Mouse (Mus musculus): Measurements from ENCODE around the gene Polr2e. TPM values are rescaled to one million over a fixed set of nuclear protein-coding genes. Genes with fewer than 3 reads are reported as not detected.
"Not testable (repeated sequence)": the region's sequence is repeated elsewhere in the genome, so short reads cannot be mapped to it uniquely, and the experiment has no call there.

Gene Polr2e
- polyA plus RNA-seq, 1 experiment from 2014 or later: 279 TPM

- 86% methylated on average over 5 of the region's 5 CpGs for WGBS
- no peak for DNase-seq (ENCODE audit: extremely low spot score, low spot score)
- no peak overlapping the region for H3K4me3 ChIP-seq
- peaks cover 12% of the 10 kb centered on the region; the same call in 1 of the 2 replicates for H3K27me3 ChIP-seq (ENCODE audit: poor library complexity, severe bottlenecking)
- no peak overlapping the region for H3K27ac ChIP-seq
- no peaks in the 10 kb centered on the region for H3K9me3 ChIP-seq
- no peaks in the 10 kb centered on the region for H3K36me3 ChIP-seq (replicated peaks)
- peaks cover 52% of the 10 kb centered on the region for H3K4me1 ChIP-seq
Measured at GRCm38 (mm10) chr10:80045766-80046165, 6.2 kb upstream of the Polr2e start.

GRCm38 (mm10) chr10:80045364-80045763 is 5.8 kb upstream of the Polr2e start:
- not testable (repeated sequence) for H3K27ac ChIP-seq; H3K4me3 ChIP-seq; H3K36me3 ChIP-seq (replicated peaks); DNase-seq (ENCODE audit: extremely low spot score, low spot score); H3K9me3 ChIP-seq
- WGBS: 94% methylated on average over 3 of the region's 4 CpGs
- peaks cover 12% of the 10 kb centered on the region; the same call in 1 of the 2 replicates for H3K27me3 ChIP-seq (ENCODE audit: poor library complexity, severe bottlenecking)
- H3K4me1 ChIP-seq: peaks cover 48% of the 10 kb centered on the region

GRCm38 (mm10) chr10:80044087-80044486 is 4.5 kb upstream of the Polr2e start:
- H3K4me1 ChIP-seq: peaks cover 43% of the 10 kb centered on the region
- WGBS: 38% methylated on average over 4 of the region's 4 CpGs
- H3K36me3 ChIP-seq (replicated peaks): no peaks in the 10 kb centered on the region
- H3K9me3 ChIP-seq: no peaks in the 10 kb centered on the region
- no peak for DNase-seq (ENCODE audit: extremely low spot score, low spot score)
- peak overlapping the region; percentile 71 for H3K27ac ChIP-seq
- peaks cover 12% of the 10 kb centered on the region; the same call in 1 of the 2 replicates for H3K27me3 ChIP-seq (ENCODE audit: poor library complexity, severe bottlenecking)
- peak overlapping the region; percentile 1; the same call in 1 of the 2 replicates for H3K4me3 ChIP-seq

- WGBS: 88% methylated on average over 8 of the region's 8 CpGs
- peaks cover 34% of the 10 kb centered on the region for H3K4me1 ChIP-seq
- not testable (repeated sequence) for H3K27ac ChIP-seq
Measured at GRCm38 (mm10) chr10:80041409-80042060, 1.9 kb upstream of the Polr2e start.

GRCm38 (mm10) chr10:80036832-80037231 is 2.8 kb downstream of the Polr2e start:
- H3K27ac ChIP-seq: no peak overlapping the region
- peaks cover 44% of the 10 kb centered on the region for H3K36me3 ChIP-seq (replicated peaks)
- no peaks in the 10 kb centered on the region for H3K27me3 ChIP-seq (ENCODE audit: poor library complexity, severe bottlenecking)
- H3K4me3 ChIP-seq: peak overlapping the region; percentile 84; the same call in 1 of the 2 replicates
- DNase-seq (ENCODE audit: extremely low spot score, low spot score): no peak
- 93% methylated on average over 13 of the region's 13 CpGs for WGBS
- H3K4me1 ChIP-seq: peaks cover 36% of the 10 kb centered on the region
- H3K9me3 ChIP-seq: no peaks in the 10 kb centered on the region

More at GRCm38 (mm10) chr10:80041409-80042060, 1.9 kb upstream of the Polr2e start:
- not testable (repeated sequence) for H3K9me3 ChIP-seq; H3K27me3 ChIP-seq (ENCODE audit: poor library complexity, severe bottlenecking); H3K4me3 ChIP-seq; DNase-seq (ENCODE audit: extremely low spot score, low spot score)
- peaks cover 19% of the 10 kb centered on the region for H3K36me3 ChIP-seq (replicated peaks)

GRCm38 (mm10) chr10:80035686-80036085 is 3.9 kb downstream of the Polr2e start:
- 92% methylated on average over 5 of the region's 5 CpGs for WGBS
- no peak for DNase-seq (ENCODE audit: extremely low spot score, low spot score)
- H3K9me3 ChIP-seq: no peaks in the 10 kb centered on the region
- H3K27ac ChIP-seq: no peak overlapping the region
- peaks cover 49% of the 10 kb centered on the region for H3K36me3 ChIP-seq (replicated peaks)
- H3K4me3 ChIP-seq: no peak overlapping the region
- no peaks in the 10 kb centered on the region for H3K27me3 ChIP-seq (ENCODE audit: poor library complexity, severe bottlenecking)
- peaks cover 36% of the 10 kb centered on the region for H3K4me1 ChIP-seq

GRCm38 (mm10) chr10:80035148-80035547 is 4.4 kb downstream of the Polr2e start:
- H3K4me1 ChIP-seq: peaks cover 36% of the 10 kb centered on the region
- H3K9me3 ChIP-seq: no peaks in the 10 kb centered on the region
- H3K27me3 ChIP-seq (ENCODE audit: poor library complexity, severe bottlenecking): no peaks in the 10 kb centered on the region
- whole genome bisulfite sequencing: 88% methylated on average over 8 of the region's 8 CpGs
- H3K27ac ChIP-seq: no peak overlapping the region
- no peak overlapping the region for H3K4me3 ChIP-seq
- no peak for DNase-seq (ENCODE audit: extremely low spot score, low spot score)
- H3K36me3 ChIP-seq (replicated peaks): peaks cover 52% of the 10 kb centered on the region

GRCm38 (mm10) chr10:80033511-80034391 is 5.8 kb downstream of the Polr2e start:
- peaks cover 25% of the 10 kb centered on the region for H3K4me1 ChIP-seq
- H3K9me3 ChIP-seq: no peaks in the 10 kb centered on the region
- no peak for DNase-seq (ENCODE audit: extremely low spot score, low spot score)
- 52% methylated on average over 9 of the region's 9 CpGs for WGBS
- peak overlapping the region; percentile 5 for H3K27ac ChIP-seq
- H3K4me3 ChIP-seq: no peak overlapping the region
- peaks cover 57% of the 10 kb centered on the region for H3K36me3 ChIP-seq (replicated peaks)
- no peaks in the 10 kb centered on the region for H3K27me3 ChIP-seq (ENCODE audit: poor library complexity, severe bottlenecking)

GRCm38 (mm10) chr10:80032799-80033480 is 6.7 kb downstream of the Polr2e start:
- Histone ChIP-seq H3K9me3 (no peaks in the 10 kb centered on the region), H3K27me3 (ENCODE audit: poor library complexity, severe bottlenecking) (no peaks in the 10 kb centered on the region), H3K4me3 (no peak overlapping the region), H3K27ac (peak overlapping the region; percentile 36), H3K36me3 (replicated peaks) (peaks cover 57% of the 10 kb centered on the region), H3K4me1 (peaks cover 17% of the 10 kb centered on the region)
- 75% methylated on average over 5 of the region's 5 CpGs for WGBS
- DNase-seq (ENCODE audit: extremely low spot score, low spot score): no peak

- peaks cover 37% of the 10 kb centered on the region for H3K36me3 ChIP-seq (replicated peaks)
- no peak overlapping the region for H3K4me3 ChIP-seq
Measured at GRCm38 (mm10) chr10:80030736-80031135, 8.9 kb downstream of the Polr2e start.

GRCm38 (mm10) chr10:80030191-80030590 is 9.4 kb downstream of the Polr2e start:
- Histone ChIP-seq H3K36me3 (replicated peaks) (peaks cover 31% of the 10 kb centered on the region), H3K4me3 (no peak overlapping the region), H3K27ac (no peak overlapping the region), H3K4me1 (peaks cover 14% of the 10 kb centered on the region), H3K9me3 (no peaks in the 10 kb centered on the region), H3K27me3 (ENCODE audit: poor library complexity, severe bottlenecking) (no peaks in the 10 kb centered on the region)
- DNase-seq (ENCODE audit: extremely low spot score, low spot score): no peak
- WGBS: 88% methylated on average over 9 of the region's 9 CpGs

More at GRCm38 (mm10) chr10:80030736-80031135, 8.9 kb downstream of the Polr2e start:
- 86% methylated on average over 17 of the region's 17 CpGs for WGBS
- no peak overlapping the region for H3K27ac ChIP-seq
- H3K27me3 ChIP-seq (ENCODE audit: poor library complexity, severe bottlenecking): no peaks in the 10 kb centered on the region
- no peaks in the 10 kb centered on the region for H3K9me3 ChIP-seq
- peaks cover 17% of the 10 kb centered on the region for H3K4me1 ChIP-seq
- DNase-seq (ENCODE audit: extremely low spot score, low spot score): no peak

- peaks cover 6% of the 10 kb centered on the region for H3K4me1 ChIP-seq
- no peak overlapping the region for H3K4me3 ChIP-seq
- no peaks in the 10 kb centered on the region for H3K27me3 ChIP-seq (ENCODE audit: poor library complexity, severe bottlenecking)
- H3K27ac ChIP-seq: no peak overlapping the region
- H3K36me3 ChIP-seq (replicated peaks): peaks cover 19% of the 10 kb centered on the region; the same call in 1 of the 2 replicates
- DNase-seq (ENCODE audit: extremely low spot score, low spot score): no peak
- H3K9me3 ChIP-seq: no peaks in the 10 kb centered on the region
- WGBS: 94% methylated on average over 13 of the region's 13 CpGs
Measured at GRCm38 (mm10) chr10:80028521-80028846, 11.1 kb downstream of the Polr2e start.
